Mouse (Mus musculus): ENCODE measurements around the gene Cks2.
"Not testable (repeated sequence)": the region's sequence is repeated elsewhere in the genome, so short reads cannot be mapped to it uniquely, and the experiment has no call there.

The Cks2 gene

GRCm38 (mm10) chr13:51644829-51645789, at the start of gene Cks2:
Gene Cks2, plus strand, starts transcription at chr13:51645232.
- DNase-seq, result peak; percentile 96

DNA sequence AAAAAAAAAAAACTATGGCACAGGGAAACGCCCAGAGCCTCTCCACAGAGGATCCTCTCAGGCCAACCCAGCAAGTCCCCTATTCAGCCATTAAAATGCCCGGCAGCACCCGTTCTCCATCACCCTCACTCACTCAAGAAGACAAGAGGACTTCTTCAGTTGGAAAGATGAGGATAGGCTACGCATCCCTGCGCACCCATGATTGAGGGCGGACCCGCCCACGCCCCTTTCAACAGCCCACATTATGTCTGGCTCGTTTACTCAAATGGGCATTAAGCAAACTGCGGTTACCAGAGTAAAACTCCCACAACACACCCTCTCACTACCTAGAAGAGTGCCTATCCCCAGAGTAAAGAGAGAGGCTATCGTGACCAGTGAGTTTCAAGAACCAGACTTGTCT, 49.6 kb upstream of the Cks2 start:
- no peak for DNase-seq

GRCm38 (mm10) chr13:51598063-51598462, 47.0 kb upstream of the Cks2 start:
- no peak for DNase-seq

DNA sequence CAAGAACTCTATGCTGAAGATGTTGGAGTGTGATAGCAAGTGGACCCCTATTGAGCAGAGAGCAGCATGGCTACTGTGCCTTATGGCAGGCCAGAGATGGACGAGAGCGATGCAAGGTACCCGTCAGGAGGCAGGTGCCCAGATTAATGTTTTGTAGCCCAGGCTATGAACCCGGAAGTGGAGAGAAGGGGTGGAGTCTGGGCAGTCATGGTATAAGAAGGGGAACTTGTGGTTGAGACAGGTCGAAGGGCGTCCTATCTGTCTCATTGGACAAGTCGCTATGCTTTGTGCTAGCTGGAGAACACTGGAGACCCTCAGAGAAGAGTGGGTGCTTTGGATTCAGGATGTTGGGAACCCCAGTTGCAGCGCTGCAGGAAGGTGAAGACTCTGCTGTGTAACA, 44.9 kb upstream of the Cks2 start:
- DNase-seq, result no peak

DNA sequence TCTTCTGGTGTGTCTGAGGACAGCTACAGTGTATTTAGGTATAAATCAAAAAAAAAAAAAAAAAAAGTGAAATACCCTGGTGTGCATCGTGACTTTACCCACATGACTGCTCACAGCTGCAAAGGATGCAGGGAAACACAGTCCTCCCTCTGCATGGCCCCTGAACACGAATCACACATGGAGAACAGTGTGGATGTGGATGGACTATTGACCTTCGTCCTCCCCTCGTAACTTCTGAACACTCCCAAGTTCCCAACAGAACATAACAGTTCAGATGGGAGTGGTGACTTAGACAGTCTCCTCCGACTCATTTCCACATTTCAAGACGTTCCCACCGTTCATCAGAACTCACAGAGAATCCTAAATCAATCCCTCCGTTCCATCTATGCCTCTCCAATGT, 42.3 kb upstream of the Cks2 start:
- no peak for DNase-seq

- DNase-seq, result no peak
Measured at GRCm38 (mm10) chr13:51603221-51603893, 41.7 kb upstream of the Cks2 start.

DNA sequence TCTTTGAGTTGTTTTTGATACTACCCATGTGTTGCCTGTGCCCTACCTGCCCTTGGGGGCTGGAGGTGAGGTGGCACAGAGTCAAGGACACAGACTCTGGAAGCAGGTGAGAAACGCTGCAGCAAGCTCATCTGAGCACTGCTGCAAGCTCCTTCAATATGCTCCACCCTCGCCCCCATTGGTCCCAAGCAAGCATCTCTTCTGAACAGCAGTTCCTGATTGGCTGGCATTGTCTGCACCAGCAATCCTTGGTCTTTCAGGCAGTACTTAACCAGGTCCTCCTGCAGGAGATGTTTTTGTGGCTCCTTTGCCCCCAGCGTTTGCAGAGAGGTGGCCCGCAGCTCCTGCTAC, 41.2 kb upstream of the Cks2 start:
- DNase-seq, result no peak

- no peak for DNase-seq
Measured at GRCm38 (mm10) chr13:51609231-51609630, 35.8 kb upstream of the Cks2 start.

- no peak for DNase-seq
Measured at GRCm38 (mm10) chr13:51611060-51611459, 34.0 kb upstream of the Cks2 start.

DNA sequence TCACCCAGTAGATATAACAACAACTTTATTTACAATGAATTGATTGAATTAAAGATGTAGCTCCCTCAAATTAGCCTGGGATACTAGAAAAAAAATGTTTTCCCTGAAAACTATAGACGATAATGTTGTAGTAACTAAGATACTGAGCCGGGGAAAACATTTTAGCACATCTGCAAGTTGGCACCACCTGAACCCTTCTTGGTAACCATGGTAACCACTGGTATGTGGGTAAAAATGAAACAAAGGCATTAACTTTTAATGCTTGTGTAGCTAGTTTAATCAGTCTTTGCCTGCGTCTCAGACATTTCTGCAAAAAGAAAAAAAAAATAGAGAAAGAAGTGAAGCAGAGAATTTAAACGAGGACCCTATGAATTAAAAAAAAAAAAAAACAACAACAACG, 33.5 kb upstream of the Cks2 start:
- no peak for DNase-seq

- no peak for DNase-seq
Measured at GRCm38 (mm10) chr13:51615815-51616214, 29.2 kb upstream of the Cks2 start.

DNA sequence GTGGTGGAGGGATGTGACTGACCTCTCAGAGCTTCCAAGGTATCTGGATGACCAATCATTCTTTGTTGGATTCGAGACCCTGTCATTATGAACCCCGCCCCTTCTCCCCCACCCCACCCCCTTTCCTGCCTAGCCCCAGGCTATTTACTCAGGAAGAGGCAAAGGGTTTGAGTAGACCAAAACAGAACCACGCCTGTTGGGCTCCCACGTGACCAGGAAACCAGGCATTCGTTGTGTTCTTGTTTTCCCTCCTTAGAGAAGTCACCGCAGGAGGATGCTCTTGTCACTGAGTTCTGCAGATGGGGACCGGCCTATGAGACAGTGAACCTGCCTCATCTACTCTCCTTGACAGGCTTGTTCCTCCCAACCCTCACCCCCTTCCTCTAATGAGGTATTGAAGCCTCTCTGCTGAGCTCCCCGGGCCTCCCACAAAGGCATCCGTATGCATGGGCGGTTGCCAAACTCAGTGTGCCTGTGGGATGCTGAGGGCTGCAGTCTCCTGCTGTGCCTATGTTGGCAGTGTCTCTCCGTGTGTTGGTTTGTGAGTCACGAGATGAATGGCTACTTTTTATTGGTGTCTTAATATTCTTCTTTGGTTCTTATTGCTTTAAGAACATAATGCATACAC, 28.5 kb upstream of the Cks2 start:
- no peak for DNase-seq

- no peak for DNase-seq
Measured at GRCm38 (mm10) chr13:51617306-51617705, 27.7 kb upstream of the Cks2 start.

DNA sequence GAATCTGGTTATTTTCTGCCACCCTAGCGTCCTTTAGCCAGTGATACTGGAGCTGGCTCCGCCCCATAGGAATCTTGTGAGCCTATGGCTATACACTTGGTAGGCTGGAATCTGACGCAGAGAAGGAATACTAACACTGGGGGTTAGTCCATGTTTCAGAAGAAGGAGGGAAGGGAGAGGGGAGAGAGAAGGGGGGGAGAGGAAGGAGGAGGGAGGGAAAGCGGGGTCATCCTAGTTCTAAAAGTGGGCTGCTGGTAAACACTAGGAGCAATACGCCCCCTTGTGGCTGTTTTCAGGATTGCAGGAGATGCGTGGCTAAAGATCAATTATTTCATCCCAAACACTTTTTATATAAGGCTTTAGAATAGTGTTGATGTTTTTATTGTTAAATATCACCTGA, 27.2 kb upstream of the Cks2 start:
- no peak for DNase-seq

GRCm38 (mm10) chr13:51618602-51619001, 26.4 kb upstream of the Cks2 start:
- no peak for DNase-seq

DNA sequence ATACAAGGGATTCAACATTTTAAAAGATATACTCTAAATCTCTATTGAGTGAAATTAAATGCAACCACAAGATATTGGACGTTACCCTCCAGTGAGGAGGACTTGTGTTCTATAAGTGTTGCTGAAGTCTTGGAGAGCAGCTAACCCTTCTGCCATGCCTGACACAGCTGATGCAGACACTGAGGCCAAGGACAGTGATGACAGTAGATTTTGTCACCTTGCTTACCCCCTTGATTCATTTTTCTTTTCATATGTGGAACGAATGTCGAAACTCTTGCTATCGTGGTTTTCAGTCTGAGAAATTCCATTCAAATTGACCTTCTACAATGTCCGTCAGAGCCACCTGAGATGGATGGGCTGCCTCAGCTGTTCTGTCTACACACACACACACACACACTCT, 22.4 kb upstream of the Cks2 start:
- no peak for DNase-seq

- no peak for DNase-seq
Measured at GRCm38 (mm10) chr13:51623678-51624077, 21.4 kb upstream of the Cks2 start.

GRCm38 (mm10) chr13:51628273-51628848, 16.7 kb upstream of the Cks2 start:
- DNase-seq, result no peak

GRCm38 (mm10) chr13:51631354-51631992, 13.6 kb upstream of the Cks2 start:
- no peak for DNase-seq

DNA sequence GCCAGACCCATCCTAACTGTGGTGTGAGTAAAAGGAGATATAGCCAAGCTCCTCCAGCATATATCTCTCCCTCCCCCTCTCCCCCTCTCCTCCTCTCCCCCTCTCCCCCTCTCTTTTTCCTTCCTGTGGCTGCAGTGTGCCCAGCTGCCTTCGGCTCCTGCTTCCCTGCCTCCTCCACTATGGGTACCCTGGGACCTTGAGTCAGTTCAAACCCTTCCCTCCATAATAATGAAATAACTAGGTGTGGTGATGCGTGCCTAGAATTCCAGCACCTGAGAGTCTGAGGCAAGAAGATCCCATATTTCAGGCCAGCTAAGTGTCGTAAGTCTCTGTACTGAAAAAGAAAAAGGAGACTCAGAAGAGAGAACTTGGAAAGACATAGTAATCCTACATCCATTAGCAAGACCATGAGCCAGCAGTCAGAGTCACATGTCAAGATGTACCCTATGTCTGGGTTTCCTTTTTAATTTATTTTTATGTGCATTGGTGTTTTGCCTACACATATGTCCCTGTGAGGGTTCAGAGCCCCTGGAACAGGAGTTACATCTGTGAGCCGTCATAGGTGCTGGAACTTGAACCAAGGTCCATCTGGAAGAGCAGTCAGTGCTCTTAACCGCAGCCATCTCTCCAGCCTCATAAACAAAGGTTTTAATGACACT, 12.3 kb upstream of the Cks2 start:
- DNase-seq, result no peak

- DNase-seq, result not testable (repeated sequence)
Measured at GRCm38 (mm10) chr13:51635384-51635783, 9.6 kb upstream of the Cks2 start.

DNA sequence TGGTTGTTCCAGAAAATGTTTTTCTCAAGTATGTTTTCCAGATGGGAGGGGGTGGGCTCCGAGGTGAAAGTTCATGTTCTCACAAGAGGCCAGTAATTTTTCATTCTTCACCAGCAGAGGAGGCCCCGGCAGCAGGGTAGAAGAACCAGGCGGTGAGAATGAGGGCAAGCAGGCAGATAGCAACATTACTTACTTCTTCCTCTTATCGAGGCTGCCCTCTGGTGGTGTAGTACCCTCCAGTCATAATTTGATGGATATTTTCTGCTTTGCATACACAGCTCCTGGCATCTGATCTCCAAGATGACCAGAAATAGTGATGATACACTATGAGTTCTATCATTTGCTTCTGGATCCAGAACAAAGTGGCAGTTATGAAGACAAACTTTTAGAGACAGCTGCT, 6.1 kb upstream of the Cks2 start:
- DNase-seq, result no peak
